Mouse (Mus musculus) MEL (cell line): ENCODE measurements around the gene Gm45716.

ENCODE experiments used
- CHD2 ChIP-seq: IDR thresholded peaks from 2 replicates; pipeline ENCODE4 v1.6.1; 2011; ENCODE audit warnings: low read length, improper control_type of control experiment
- GATA1 ChIP-seq: IDR thresholded peaks from 2 replicates; pipeline ENCODE4 v1.6.1; 2011; ENCODE audit warnings: low read depth, low read length, improper control_type of control experiment
- HCFC1 ChIP-seq: IDR thresholded peaks from 2 replicates; pipeline ENCODE4 v1.6.1; 2012; ENCODE audit warnings: low read depth, mild to moderate bottlenecking, inconsistent platforms, low read length, improper control_type of control experiment, moderate library complexity
- MEF2A ChIP-seq: IDR thresholded peaks from 2 replicates; pipeline ENCODE4 v1.6.1; 2014; ENCODE audit warnings: low read depth, mild to moderate bottlenecking, inconsistent platforms, low read length, improper control_type of control experiment; ENCODE audit not compliant: poor library complexity, insufficient replicate concordance, severe bottlenecking; ENCODE audit errors: extremely low read depth
- MXI1 ChIP-seq: IDR thresholded peaks from 2 replicates; pipeline ENCODE4 v1.6.1; 2011; ENCODE audit warnings: mild to moderate bottlenecking, low read depth, low read length, improper control_type of control experiment
- NELFE ChIP-seq: IDR thresholded peaks from 2 replicates; pipeline ENCODE4 v1.6.1; 2011; ENCODE audit warnings: low read depth, low read length, improper control_type of control experiment
- POLR2A ChIP-seq, 2 experiments: IDR thresholded peaks; 2 replicates each; pipeline ENCODE4 v1.6.1; 2011 to 2012; ENCODE audit warnings: low read length in 2 of 2, mild to moderate bottlenecking in 2 of 2, control low read depth in 1 of 2, improper control_type of control experiment in 1 of 2, low read depth in 1 of 2, moderate library complexity in 1 of 2; ENCODE audit not compliant: control insufficient read depth in 1 of 2, insufficient read depth in 1 of 2, poor library complexity in 1 of 2
- POLR2AphosphoS2 ChIP-seq: IDR thresholded peaks from 2 replicates; pipeline ENCODE4 v1.6.1; 2011; ENCODE audit warnings: low read length, improper control_type of control experiment
- SMC3 ChIP-seq: IDR thresholded peaks from 2 replicates; pipeline ENCODE4 v1.6.1; 2011; ENCODE audit warnings: low read depth, low read length, improper control_type of control experiment

GRCm38 (mm10) chr11:90259826-90260225 lies 72.3 kb downstream of the Gm45716 start:
- TF ChIP-seq SMC3 (no peak), GATA1 (no peak), MEF2A (no peak), CHD2 (no peak), NELFE (no peak), HCFC1 (no peak), MXI1 (no peak), POLR2AphosphoS2 (no peak), POLR2A (IDR thresholded peaks at IDR 0.05; ENCODE audit: control insufficient read depth in 1 of 2, insufficient read depth in 1 of 2, low read depth in 1 of 2, low read length in 2 of 2, poor library complexity in 1 of 2) (no peak)
